Mouse (Mus musculus): ENCODE results near the gene Spi1. TPM values are rescaled to one million over a fixed set of nuclear protein-coding genes. Genes with fewer than 3 reads are reported as not detected.

Spi1 gene
- total RNA-seq, 2 experiments from 2014 or later = 5.3 to 8.7 TPM

GRCm38 (mm10) chr2:91068162-91068871 is 13.9 kb upstream of the Spi1 start:
- DNase-seq = no peak

- DNase-seq = no peak
Measured at GRCm38 (mm10) chr2:91068872-91069165, 13.4 kb upstream of the Spi1 start.

- peak; percentile 30 for DNase-seq
Measured at GRCm38 (mm10) chr2:91069306-91070000, 12.7 kb upstream of the Spi1 start.

- peak; percentile 97 for DNase-seq
Measured at GRCm38 (mm10) chr2:91070076-91070800, 12.0 kb upstream of the Spi1 start, which contains the start of gene Slc39a13. Slc39a13 (minus strand) TSS chr2:91070417.

GRCm38 (mm10) chr2:91071059-91071458 is 11.1 kb upstream of the Spi1 start:
- DNase-seq = no peak

- DNase-seq = no peak
Measured at GRCm38 (mm10) chr2:91072092-91072491, 10.1 kb upstream of the Spi1 start.

GRCm38 (mm10) chr2:91077957-91078313 is 4.3 kb upstream of the Spi1 start:
- no peak for DNase-seq

GRCm38 (mm10) chr2:91078314-91079025 is 3.7 kb upstream of the Spi1 start:
- DNase-seq = no peak

GRCm38 (mm10) chr2:91079026-91079384 is 3.2 kb upstream of the Spi1 start:
- DNase-seq = no peak

- DNase-seq = no peak
Measured at GRCm38 (mm10) chr2:91080784-91081513, 1.2 kb upstream of the Spi1 start.

- DNase-seq = peak; percentile 56
Measured at GRCm38 (mm10) chr2:91082844-91083243, 654 bp downstream of the Spi1 start.

- DNase-seq = no peak
Measured at GRCm38 (mm10) chr2:91083366-91083940, 1.3 kb downstream of the Spi1 start.

- no peak for DNase-seq
Measured at GRCm38 (mm10) chr2:91084179-91084820, 2.1 kb downstream of the Spi1 start.

- DNase-seq = no peak
Measured at GRCm38 (mm10) chr2:91085494-91086391, 3.6 kb downstream of the Spi1 start.

GRCm38 (mm10) chr2:91086392-91087237 is 4.4 kb downstream of the Spi1 start:
- no peak for DNase-seq

- DNase-seq = no peak
Measured at GRCm38 (mm10) chr2:91087453-91087852, 5.3 kb downstream of the Spi1 start.

- DNase-seq = no peak
Measured at GRCm38 (mm10) chr2:91088987-91089386, 6.8 kb downstream of the Spi1 start.

- no peak for DNase-seq
Measured at GRCm38 (mm10) chr2:91090208-91090607, 8.0 kb downstream of the Spi1 start.

- no peak for DNase-seq
Measured at GRCm38 (mm10) chr2:91090827-91091226, 8.6 kb downstream of the Spi1 start.
